Mouse (Mus musculus) liver, embryonic 11.5 days (tissue): ENCODE measurements at regions not wholly inside any gene's neighbourhood (a gene's known extent, or its start where the extent isn't known, plus 50 kb on each side); places are given as distances from the start of the nearest gene placed in this dataset.

Experiments used
- ATAC-seq: fragments of 200-750 bp; cut with Nextera tagmentation; replicated peaks from 2 replicates; pipeline ENCODE4 v1.8.0; 2017; ENCODE audit warnings: moderate number of reproducible peaks, mild to moderate bottlenecking, moderate TSS enrichment, moderate library complexity; ENCODE audit not compliant: low FRiP score
- DNase-seq: peaks from one replicate; pipeline ENCODE4 v3.0.0-alpha.2; 2017; ENCODE audit warnings: low spot score
- H3K27ac ChIP-seq: fragments of 300-500 bp; sonication (generic); 2 replicates; pipeline ENCODE4 v1.5.1; 2014; ENCODE audit warnings: mild to moderate bottlenecking, low read depth, low read length, control low read depth
- H3K27me3 ChIP-seq: fragments of 300-500 bp; sonication (generic); replicated peaks from 2 replicates; pipeline ENCODE4 v1.6.1; 2014; ENCODE audit warnings: low read length, mixed read lengths; ENCODE audit not compliant: control insufficient read depth, insufficient read depth
- H3K36me3 ChIP-seq: fragments of 300-500 bp; sonication (generic); 2 replicates; pipeline ENCODE4 v1.6.1; 2014; ENCODE audit warnings: mild to moderate bottlenecking, low read length, moderate library complexity, mixed read lengths; ENCODE audit not compliant: control insufficient read depth, insufficient read depth
- H3K4me1 ChIP-seq: fragments of 300-500 bp; sonication (generic); replicated peaks from 2 replicates; pipeline ENCODE4 v1.6.1; 2014; ENCODE audit warnings: low read length, mixed read lengths; ENCODE audit not compliant: control insufficient read depth, insufficient read depth
- H3K4me2 ChIP-seq: fragments of 300-500 bp; sonication (generic); 2 replicates; pipeline ENCODE4 v1.6.1; 2014; ENCODE audit warnings: mild to moderate bottlenecking, control low read depth, moderate library complexity
- H3K4me3 ChIP-seq: fragments of 300-500 bp; sonication (generic); 2 replicates; pipeline ENCODE4 v1.5.1; 2014; ENCODE audit warnings: low read depth, low read length, control low read depth
- H3K9ac ChIP-seq: fragments of 300-500 bp; sonication (generic); 2 replicates; pipeline ENCODE4 v1.6.1; 2014; ENCODE audit warnings: low read depth, low read length, control low read depth
- H3K9me3 ChIP-seq: fragments of 300-500 bp; sonication (generic); 2 replicates; pipeline ENCODE4 v1.6.1; 2016; ENCODE audit warnings: low read length, inconsistent platforms, mixed read lengths; ENCODE audit not compliant: control insufficient read depth
- WGBS: fragments of 180-500 bp; shearing (Covaris S2); extraction: QIAGEN DNeasy Blood & Tissue Kit; methylation state at CpG from one replicate; pipeline ENCODE4 v1.1.7; 2014; 5-methylcytosine and 5-hydroxymethylcytosine counted together

DNA sequence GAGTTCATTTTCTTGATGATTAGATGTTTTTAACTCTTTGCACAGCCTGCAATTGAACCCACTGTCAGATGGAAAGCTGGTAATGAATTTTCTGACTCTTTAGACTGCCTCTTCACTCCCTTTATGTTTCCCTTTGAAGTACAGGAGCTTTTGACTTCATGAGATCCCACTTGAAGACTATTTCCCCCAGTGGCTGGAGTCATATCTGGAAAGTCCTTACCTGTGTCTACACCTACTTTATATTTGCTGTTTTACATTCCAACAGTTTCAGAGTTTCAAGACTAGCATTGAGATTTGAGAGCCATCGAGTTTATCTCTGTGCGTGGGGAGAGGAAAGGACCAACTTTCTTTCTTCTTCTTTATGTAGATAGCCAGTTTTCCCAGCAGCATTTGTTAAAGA is 71.3 kb upstream of the Snx19 start:
- Histone ChIP-seq H3K36me3 (no peaks in the 10 kb centered on the region), H3K4me3 (no peak overlapping the region), H3K27ac (no peak overlapping the region), H3K9me3 (no peaks in the 10 kb centered on the region), H3K4me1 (no peaks in the 10 kb centered on the region), H3K27me3 (no peaks in the 10 kb centered on the region), H3K4me2 (no peak overlapping the region), H3K9ac (no peak overlapping the region)
- 85% methylated on average over 2 of the region's 2 CpGs for WGBS
- DNase-seq (no peak), ATAC-seq (no peak)

DNA sequence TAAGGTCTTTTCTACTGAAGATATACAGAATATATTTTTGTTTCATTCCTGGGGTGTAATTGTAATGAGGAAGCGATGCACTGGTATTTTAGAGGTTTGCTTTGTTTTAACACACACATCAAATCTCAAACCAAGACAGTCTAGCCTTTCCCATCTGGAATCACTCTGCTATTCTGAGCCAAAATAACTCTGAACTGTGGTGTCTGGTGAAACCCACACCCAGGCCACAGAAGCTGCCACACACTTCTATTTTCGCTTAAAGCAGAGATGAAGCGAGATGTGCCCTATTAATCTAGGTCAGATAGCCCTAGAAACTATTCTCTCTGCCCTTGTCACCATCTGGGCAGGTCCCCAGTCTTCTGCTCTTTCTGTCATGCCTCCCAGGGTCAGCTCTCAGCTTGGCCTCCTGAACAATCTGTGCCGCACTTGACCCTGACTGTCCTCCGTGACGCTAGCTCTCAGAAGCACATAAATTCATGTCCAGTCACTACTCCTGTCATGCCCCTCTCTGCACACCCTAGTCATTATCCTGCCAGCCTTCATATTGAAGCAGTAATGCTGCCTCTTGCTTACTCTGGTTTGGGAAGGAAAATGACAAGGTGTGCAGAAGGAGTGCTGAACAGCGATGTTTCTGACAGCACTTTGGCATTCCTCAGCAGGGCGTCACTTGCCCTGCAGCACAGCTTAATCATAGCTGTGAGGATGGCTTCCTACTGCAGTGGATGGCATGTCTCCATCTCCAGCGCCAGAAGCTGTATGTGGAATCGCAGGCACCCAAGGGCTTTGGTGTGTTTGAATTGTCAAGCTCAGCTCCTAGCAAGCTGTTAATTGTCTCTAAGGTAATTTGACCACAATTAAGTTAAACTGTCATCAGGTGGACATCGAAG is 57.1 kb upstream of the Snx19 start:
- Histone ChIP-seq H3K27me3 (no peaks in the 10 kb centered on the region), H3K4me3 (no peak overlapping the region), H3K9ac (no peak overlapping the region), H3K36me3 (no peaks in the 10 kb centered on the region), H3K27ac (no peak overlapping the region), H3K9me3 (no peaks in the 10 kb centered on the region), H3K4me1 (no peaks in the 10 kb centered on the region), H3K4me2 (no peak overlapping the region)
- 67% methylated on average over 11 of the region's 11 CpGs for WGBS
- DNase-seq: no peak
- no peak for ATAC-seq

DNA sequence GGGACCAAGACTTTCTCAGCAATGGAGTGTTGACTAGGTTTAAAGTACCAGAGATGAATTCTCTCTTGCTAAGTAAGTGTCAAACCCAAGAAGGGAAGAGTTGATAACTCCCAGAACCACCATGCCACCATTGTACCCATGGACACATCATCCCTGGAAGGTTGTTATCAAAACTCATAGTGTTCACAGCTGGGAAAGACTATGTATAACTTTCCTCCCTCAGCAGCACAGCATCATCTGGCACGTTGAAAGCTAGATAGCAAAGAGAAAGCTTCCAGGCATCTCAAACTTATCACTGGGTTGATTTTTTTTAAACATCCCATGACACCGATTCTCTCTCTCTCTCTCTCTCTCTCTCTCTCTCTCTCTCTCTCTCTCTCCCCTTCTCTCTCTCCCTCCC is 56.1 kb upstream of the Snx19 start:
- Histone ChIP-seq H3K36me3 (no peaks in the 10 kb centered on the region), H3K27me3 (no peaks in the 10 kb centered on the region), H3K9me3 (no peaks in the 10 kb centered on the region), H3K4me2 (no peak overlapping the region), H3K27ac (no peak overlapping the region), H3K9ac (no peak overlapping the region), H3K4me1 (no peaks in the 10 kb centered on the region), H3K4me3 (no peak overlapping the region)
- 52% methylated on average over 2 of the region's 2 CpGs for WGBS
- DNase-seq (no peak), ATAC-seq (no peak)

DNA sequence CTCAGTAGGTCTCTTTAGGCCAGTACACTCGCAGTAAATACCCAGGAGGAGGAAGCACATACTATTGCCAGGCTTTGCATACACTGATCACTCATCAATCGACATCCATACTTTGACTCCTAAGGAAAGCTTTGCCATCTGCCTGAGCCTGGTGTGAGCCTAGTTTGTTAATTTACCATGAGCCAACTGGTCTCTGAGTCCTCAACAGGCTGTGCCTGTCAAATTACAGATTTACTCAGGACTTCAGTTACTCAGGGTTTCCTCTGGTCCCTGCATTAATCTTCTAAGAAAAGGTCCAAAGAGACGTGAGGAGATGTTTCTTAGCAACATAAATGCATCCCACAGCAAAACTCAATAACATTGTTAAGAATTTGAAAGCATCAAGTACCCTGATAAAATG is 50.0 kb upstream of the Snx19 start:
- WGBS: 68% methylated on average over 3 of the region's 3 CpGs
- Histone ChIP-seq H3K4me2 (no peak overlapping the region), H3K9me3 (no peaks in the 10 kb centered on the region), H3K36me3 (no peaks in the 10 kb centered on the region), H3K9ac (no peak overlapping the region), H3K27me3 (no peaks in the 10 kb centered on the region), H3K4me3 (no peak overlapping the region), H3K4me1 (no peaks in the 10 kb centered on the region), H3K27ac (no peak overlapping the region)
- no peak for ATAC-seq
- DNase-seq: no peak
